Mouse (Mus musculus) cortical plate, adult 2 months (tissue): Measurements from ENCODE around the gene Tnfsf15.

Experiments
- CTCF ChIP-seq: fragments of 200-500 bp; IDR thresholded peaks from 2 replicates; pipeline ENCODE4 v1.5.1; 2011; ENCODE audit warnings: mild to moderate bottlenecking, control low read depth, low read length; ENCODE audit not compliant: insufficient read depth; ENCODE audit errors: extremely low read depth
- POLR2A ChIP-seq: fragments of 200-500 bp; IDR thresholded peaks from 2 replicates; pipeline ENCODE4 v1.6.1; 2011; ENCODE audit warnings: mild to moderate bottlenecking, low read length, control low read depth; ENCODE audit not compliant: insufficient read depth; ENCODE audit errors: extremely low read depth

DNA sequence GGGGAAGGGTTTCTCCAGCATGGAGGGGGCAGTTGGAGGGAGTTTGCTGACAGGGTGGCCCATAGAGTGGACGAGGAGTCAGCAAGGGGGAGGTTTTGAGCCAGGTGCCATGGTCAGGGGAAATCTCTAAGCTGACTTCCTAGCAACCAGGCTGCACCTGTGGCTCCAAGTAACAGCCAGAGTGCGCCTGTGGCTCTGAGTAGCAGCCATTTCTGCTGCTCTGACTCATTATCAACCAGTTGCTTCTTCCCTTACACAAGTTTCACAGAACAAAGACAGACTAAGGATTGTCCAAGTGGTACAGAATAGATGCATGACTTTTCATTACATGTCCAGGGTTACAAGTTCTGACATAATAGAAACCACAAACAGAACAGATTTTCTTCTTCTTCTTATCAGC is 11.2 kb upstream of the Tnfsf15 start:
- TF ChIP-seq POLR2A, result no peak
- TF ChIP-seq CTCF, result no peak
